Mouse (Mus musculus) hindbrain, embryonic 10.5 days (tissue): ENCODE measurements around the gene Frat1. TPM values are rescaled to one million over a fixed set of nuclear protein-coding genes. Genes with fewer than 3 reads are reported as not detected.

Experiments
- DNase-seq: peaks from one replicate; pipeline ENCODE4 v3.0.0-alpha.2; 2017; ENCODE audit warnings: low spot score
- H3K27ac ChIP-seq: fragments of 300-500 bp; sonication (generic); 2 replicates; pipeline ENCODE4 v1.5.1; 2016; ENCODE audit warnings: mild to moderate bottlenecking, moderate library complexity
- H3K27me3 ChIP-seq: fragments of 300-500 bp; sonication (generic); 2 replicates; pipeline ENCODE4 v1.6.1; 2016; ENCODE audit warnings: mild to moderate bottlenecking; ENCODE audit not compliant: poor library complexity, insufficient read depth, severe bottlenecking
- H3K36me3 ChIP-seq: fragments of 300-500 bp; sonication (generic); 2 replicates; pipeline ENCODE4 v1.6.1; 2016; ENCODE audit warnings: mild to moderate bottlenecking, moderate library complexity
- H3K4me1 ChIP-seq: fragments of 300-500 bp; sonication (generic); replicated peaks from 2 replicates; pipeline ENCODE4 v1.6.1; 2016; ENCODE audit warnings: mild to moderate bottlenecking
- H3K4me3 ChIP-seq: fragments of 300-500 bp; sonication (generic); 2 replicates; pipeline ENCODE4 v1.5.1; 2016; ENCODE audit warnings: mild to moderate bottlenecking, moderate library complexity
- H3K9me3 ChIP-seq: fragments of 300-500 bp; sonication (generic); 2 replicates; pipeline ENCODE4 v1.6.1; 2016; ENCODE audit warnings: mild to moderate bottlenecking, moderate library complexity
- WGBS: fragments of 180-500 bp; shearing (Covaris S2); methylation state at CpG from one replicate; pipeline ENCODE4 v1.1.7; 2016; 5-methylcytosine and 5-hydroxymethylcytosine counted together
- polyA plus RNA-seq: library from polyadenylated mRNA; unstranded; fragments of >200 nt; fragmentation: Nextera tagmentation; extraction: Ambion mirVana; gene quantifications from 2 replicates; pipeline ENCODE4 v1.2.1, GENCODE M21; 2016

Gene Frat1
- polyA plus RNA-seq, 1 experiment from 2014 or later = 13.4 TPM

DNA sequence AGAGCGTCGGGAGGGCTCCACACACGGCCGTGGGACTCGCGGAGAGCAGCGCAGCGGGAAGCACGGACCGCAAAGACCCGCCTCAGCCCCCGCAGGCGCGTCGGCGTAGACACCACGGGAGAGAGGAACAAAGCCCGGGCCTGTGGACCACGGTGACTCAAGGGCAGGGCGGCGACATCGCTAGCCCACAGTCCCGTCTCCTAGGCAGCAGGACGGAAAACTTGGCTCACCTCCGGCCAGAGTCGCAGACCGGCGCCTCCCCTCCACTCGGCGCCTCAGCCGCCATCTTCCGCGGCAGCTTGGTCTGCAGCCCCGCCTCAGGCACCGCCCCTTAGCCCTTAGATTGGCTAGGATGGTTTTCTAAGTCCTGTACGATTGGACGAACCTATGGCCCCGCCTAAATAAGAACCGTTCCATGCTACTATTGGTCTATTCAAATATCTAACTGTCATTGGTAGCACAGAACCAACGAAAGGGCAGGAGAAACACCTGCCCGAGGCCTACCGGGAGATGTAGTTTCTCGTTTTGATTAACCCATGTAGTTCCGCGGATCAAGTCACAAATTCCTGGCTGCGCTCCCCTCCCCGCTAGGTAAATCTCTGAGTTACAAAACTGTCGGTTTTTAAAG lies 27.9 kb upstream of the Frat1 start, which contains the start of gene Arhgap19:
Gene Arhgap19 (minus strand): TSS at position 306 of the 628 bp plus-strand sequence.
- peak within 1 kb of the TSS; percentile 84 for H3K4me3 ChIP-seq

DNA sequence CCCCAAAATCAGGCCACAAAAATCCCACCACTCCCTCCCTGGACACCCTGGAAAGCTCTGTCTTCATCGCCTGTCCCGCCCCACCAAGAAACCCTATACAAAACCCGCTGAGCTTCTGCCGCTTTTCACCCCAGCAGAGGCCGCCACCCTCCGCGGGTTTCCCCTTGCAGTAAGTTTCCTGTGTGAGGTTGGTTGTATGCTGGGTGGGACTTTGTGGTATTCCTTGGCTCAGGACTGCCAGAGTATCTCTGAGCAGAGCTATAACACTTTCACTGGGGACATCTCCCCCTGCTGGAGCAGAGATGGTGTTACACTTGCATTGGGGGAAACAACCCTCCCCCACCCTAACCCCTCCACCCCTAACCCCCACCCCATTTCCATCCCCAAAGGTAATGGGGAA lies 26.4 kb upstream of the Frat1 start:
- H3K4me3 ChIP-seq = no peak overlapping the region
- peaks cover 19% of the 10 kb centered on the region for H3K4me1 ChIP-seq
- DNase-seq = peak; percentile 28
- peaks cover 7% of the 10 kb centered on the region for H3K9me3 ChIP-seq
- 45% methylated on average over 7 of the region's 7 CpGs for WGBS
- H3K36me3 ChIP-seq = no peaks in the 10 kb centered on the region
- no peak overlapping the region for H3K27ac ChIP-seq
- H3K27me3 ChIP-seq = no peaks in the 10 kb centered on the region

More for the DNA sequence above, 27.9 kb upstream of the Frat1 start, which contains the start of gene Arhgap19:
- peak; percentile 90 for DNase-seq
- WGBS = under 1% methylated on average over 48 of the region's 48 CpGs
- peaks cover 19% of the 10 kb centered on the region for H3K4me1 ChIP-seq
- peaks cover 7% of the 10 kb centered on the region for H3K9me3 ChIP-seq
- H3K27ac ChIP-seq = peak within 1 kb of the TSS; percentile 97
- H3K36me3 ChIP-seq = no peaks in the 10 kb centered on the region; the same call in 1 of the 2 replicates
- H3K27me3 ChIP-seq = no peaks in the 10 kb centered on the region

DNA sequence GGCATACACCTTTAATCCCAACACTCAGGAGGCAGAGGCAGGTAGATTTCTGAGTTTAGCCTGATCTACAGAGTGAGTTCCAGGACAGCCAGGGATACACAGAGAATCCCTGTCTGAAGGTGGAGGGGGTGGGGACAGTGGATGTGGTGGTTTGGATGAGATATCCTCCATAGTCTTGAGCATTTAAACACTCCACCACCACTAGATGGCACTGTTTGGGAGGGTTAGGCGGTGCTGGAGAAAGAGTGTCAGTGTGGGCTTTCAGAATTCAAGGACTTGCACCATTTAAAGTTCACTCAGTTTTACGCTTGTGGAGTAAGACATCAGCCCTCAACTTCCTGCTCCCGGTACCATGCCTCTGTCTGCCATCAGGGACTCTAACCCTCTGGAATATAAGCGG lies 23.9 kb upstream of the Frat1 start:
- H3K4me3 ChIP-seq = no peak overlapping the region
- 85% methylated on average over 4 of the region's 4 CpGs for WGBS
- no peaks in the 10 kb centered on the region for H3K27me3 ChIP-seq
- H3K27ac ChIP-seq = no peak overlapping the region
- no peak for DNase-seq
- H3K36me3 ChIP-seq = no peaks in the 10 kb centered on the region
- peaks cover 7% of the 10 kb centered on the region for H3K9me3 ChIP-seq
- peaks cover 11% of the 10 kb centered on the region for H3K4me1 ChIP-seq

DNA sequence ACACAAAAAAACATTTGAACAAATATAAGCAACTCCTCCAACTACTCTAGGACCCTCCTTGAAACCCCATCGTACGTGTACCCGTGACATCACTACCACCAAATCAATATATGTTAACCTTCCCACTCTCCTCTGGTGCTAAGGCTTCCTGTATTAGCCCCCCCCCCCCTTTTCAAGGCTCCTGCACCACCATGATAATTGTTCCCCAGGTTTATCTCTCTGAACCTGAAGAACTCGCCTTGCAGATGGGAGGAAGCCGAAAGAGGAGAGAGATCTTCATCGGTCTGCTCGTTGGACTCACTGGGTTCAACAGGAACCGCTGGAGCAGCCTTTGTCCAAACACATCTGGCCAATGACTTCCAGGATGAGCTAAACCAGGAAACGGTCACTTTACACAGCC lies 22.3 kb upstream of the Frat1 start:
- 0 out of 2 replicates have a peak, but pooled peaks cover 4% of the 10 kb centered on the region for H3K4me1 ChIP-seq
- H3K27ac ChIP-seq = no peak overlapping the region
- no peak for DNase-seq
- H3K9me3 ChIP-seq = peaks cover 7% of the 10 kb centered on the region
- WGBS = 89% methylated on average over 9 of the region's 9 CpGs
- no peak overlapping the region for H3K4me3 ChIP-seq
- no peaks in the 10 kb centered on the region for H3K36me3 ChIP-seq
- H3K27me3 ChIP-seq = no peaks in the 10 kb centered on the region

DNA sequence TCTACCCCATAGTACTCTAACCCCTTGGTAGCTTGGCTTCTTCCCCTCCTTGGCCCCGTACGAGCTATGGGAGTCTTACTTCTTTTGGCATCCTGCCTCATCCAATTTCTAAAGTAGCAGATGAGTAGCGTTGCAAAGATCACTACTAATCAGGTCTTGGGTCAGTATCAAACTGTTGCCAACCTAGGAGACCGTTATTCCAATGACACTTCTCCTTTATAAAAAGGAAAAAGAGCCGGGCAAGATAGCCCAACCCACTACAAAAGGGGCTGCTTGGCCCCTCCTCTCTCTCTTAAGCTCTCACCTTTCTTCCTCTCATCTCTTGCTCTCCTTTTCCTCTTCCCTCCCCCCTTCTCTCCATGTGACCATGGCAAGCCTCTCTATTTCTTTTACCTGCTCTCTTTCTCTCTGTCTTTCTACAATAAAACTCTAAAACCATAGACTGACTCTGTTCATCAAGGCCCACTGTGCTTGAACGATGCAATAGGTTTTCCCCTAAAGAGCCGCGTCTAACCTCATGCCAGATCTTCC lies 21.6 kb upstream of the Frat1 start:
- Histone ChIP-seq H3K4me1 (0 out of 2 replicates have a peak, but pooled peaks cover 4% of the 10 kb centered on the region), H3K4me3 (no peak overlapping the region), H3K27ac (no peak overlapping the region), H3K9me3 (peaks cover 7% of the 10 kb centered on the region), H3K27me3 (no peaks in the 10 kb centered on the region), H3K36me3 (no peaks in the 10 kb centered on the region)
- 81% methylated on average over 8 of the region's 8 CpGs for WGBS
- no peak for DNase-seq

DNA sequence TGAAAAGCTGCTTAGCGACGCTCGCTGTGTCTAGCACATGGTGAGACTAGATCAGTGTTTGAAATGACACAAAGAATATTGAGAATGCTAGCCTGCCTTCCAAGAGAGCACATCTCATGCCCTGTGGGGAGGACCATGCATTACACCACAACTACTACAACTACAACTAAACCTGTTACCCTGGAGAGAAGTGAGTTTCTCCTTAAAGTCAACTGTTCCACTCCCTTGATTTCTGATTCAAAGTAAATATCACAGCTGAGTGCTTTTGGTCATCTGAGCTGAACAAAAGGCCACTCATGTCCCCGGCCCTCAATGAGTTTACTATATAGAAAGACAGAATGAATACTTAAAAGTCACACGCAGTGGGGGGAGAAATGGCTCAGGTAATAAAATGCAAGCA lies 19.7 kb upstream of the Frat1 start:
- Histone ChIP-seq H3K27me3 (no peaks in the 10 kb centered on the region), H3K36me3 (no peaks in the 10 kb centered on the region), H3K4me3 (no peak overlapping the region), H3K4me1 (0 out of 2 replicates have a peak, but pooled peaks cover 4% of the 10 kb centered on the region), H3K9me3 (peaks cover 7% of the 10 kb centered on the region), H3K27ac (no peak overlapping the region)
- 82% methylated on average over 5 of the region's 5 CpGs for WGBS
- DNase-seq = no peak

DNA sequence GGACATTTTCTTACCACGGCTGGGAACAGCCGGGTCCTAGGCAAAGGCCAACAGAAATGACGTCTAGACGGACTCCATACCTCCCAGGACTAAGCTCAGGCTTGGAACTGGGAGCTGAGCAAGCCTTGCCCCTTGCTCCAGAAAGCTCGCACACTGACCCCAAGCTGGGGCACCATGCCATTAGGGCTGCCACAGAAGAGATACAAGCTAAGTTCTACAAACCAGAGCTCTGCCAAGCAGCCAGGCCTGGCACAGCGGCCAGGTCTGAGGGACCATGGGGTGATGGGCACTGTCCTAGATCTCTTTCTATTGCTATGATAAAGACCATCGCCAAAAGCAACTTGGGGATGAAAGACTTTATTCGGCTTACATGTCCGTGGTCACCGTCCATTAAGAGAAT lies 17.2 kb upstream of the Frat1 start:
- Histone ChIP-seq H3K27me3 (no peaks in the 10 kb centered on the region), H3K9me3 (no peaks in the 10 kb centered on the region), H3K27ac (no peak overlapping the region), H3K36me3 (no peaks in the 10 kb centered on the region), H3K4me1 (peaks cover 9% of the 10 kb centered on the region), H3K4me3 (no peak overlapping the region)
- no peak for DNase-seq
- WGBS = 91% methylated on average over 10 of the region's 10 CpGs

DNA sequence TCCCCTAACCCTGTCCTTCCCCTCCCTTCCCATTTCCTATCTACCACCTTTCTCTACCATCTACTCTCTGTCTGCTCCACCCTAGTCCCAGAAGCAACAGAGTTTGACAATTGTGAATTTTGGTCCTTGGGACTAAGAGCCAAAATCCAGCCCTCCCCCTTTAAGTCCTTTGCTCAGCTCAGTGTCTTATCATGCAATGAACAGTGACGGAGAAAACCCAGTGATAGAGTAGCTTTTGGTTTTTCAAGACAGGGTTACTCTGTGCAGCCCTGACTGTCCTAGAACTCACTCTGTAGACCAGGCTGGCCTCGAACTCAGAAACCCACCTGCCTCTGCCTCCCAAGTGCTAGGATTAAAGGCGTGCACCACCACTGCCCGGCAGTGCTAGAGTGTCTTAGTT lies 16.4 kb upstream of the Frat1 start:
- H3K4me3 ChIP-seq = no peak overlapping the region
- H3K27ac ChIP-seq = no peak overlapping the region
- 92% methylated on average over 4 of the region's 4 CpGs for WGBS
- H3K27me3 ChIP-seq = no peaks in the 10 kb centered on the region
- no peak for DNase-seq
- H3K9me3 ChIP-seq = no peaks in the 10 kb centered on the region
- peaks cover 10% of the 10 kb centered on the region for H3K4me1 ChIP-seq
- no peaks in the 10 kb centered on the region for H3K36me3 ChIP-seq

DNA sequence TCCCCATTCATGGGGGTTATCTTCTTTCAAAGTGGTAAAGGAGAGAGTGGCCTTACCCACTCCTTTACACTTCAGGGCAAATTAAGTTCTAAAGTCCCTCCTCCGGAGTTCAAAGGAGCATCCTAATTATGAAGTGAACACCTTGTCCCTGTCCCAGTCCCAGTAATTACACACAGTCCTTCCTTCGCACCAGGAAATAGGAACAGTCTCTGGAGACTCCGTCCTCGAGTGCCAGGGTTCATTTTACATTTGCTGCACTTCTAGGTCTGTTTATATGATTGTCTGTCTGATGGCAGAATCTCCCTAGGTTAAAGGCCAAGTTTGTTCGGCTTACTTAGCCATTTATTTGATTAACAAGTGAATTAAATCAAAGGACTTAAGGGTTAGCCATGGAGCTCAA lies 13.4 kb upstream of the Frat1 start:
- no peak for DNase-seq
- WGBS = 77% methylated on average over 5 of the region's 5 CpGs
- no peak overlapping the region for H3K27ac ChIP-seq

DNA sequence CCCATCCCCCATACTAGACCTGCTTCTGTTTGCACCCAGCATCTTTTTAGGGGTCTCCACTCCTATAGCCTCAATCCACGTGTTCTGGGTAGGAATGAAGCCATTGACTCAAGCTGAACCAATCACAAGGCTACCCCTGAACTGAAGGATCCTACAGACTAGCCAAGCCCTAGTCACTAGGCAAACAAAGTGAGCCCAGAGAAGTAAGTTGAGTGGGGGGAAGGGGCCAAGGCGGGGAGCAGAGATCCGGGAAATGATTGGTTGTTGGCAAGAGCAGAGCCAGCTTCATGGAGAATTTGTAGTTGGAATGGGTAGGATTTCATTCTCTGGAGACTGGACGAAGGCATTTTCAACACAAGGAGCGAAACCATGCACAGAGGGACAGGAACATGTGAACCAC lies 12.9 kb upstream of the Frat1 start:
- 49% methylated on average over 5 of the region's 5 CpGs for WGBS
- H3K27me3 ChIP-seq = peaks cover 3% of the 10 kb centered on the region; the same call in 1 of the 2 replicates
- peak overlapping the region; percentile 62 for H3K27ac ChIP-seq
- no peaks in the 10 kb centered on the region for H3K9me3 ChIP-seq
- no peaks in the 10 kb centered on the region for H3K36me3 ChIP-seq
- no peak for DNase-seq
- peaks cover 19% of the 10 kb centered on the region for H3K4me1 ChIP-seq
- no peak overlapping the region for H3K4me3 ChIP-seq

More for the DNA sequence above, 13.4 kb upstream of the Frat1 start:
- no peak overlapping the region for H3K4me3 ChIP-seq
- peaks cover 16% of the 10 kb centered on the region for H3K4me1 ChIP-seq
- peaks cover 3% of the 10 kb centered on the region; the same call in 1 of the 2 replicates for H3K27me3 ChIP-seq
- no peaks in the 10 kb centered on the region for H3K9me3 ChIP-seq
- no peaks in the 10 kb centered on the region for H3K36me3 ChIP-seq

DNA sequence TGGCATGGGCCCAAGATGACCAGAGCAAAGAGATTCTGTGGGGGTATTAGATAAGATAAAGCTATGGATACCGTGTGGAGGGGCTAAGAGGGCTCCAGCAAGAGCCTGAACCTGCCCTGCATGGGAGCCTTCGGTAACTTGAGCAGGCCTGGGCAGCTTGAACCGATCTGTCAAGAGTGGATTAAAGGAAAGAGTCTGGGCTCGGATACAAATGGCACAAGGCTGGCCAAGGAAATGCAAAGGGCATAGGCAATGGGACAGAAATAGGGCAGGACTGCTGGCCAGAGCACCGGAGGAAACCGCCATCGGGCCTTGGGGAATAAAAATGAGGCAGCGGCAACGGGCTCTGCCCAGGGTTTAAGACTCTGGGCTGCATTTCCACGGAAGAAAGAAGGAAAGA lies 12.4 kb upstream of the Frat1 start:
- WGBS = 50% methylated on average over 10 of the region's 10 CpGs
- Histone ChIP-seq H3K9me3 (no peaks in the 10 kb centered on the region), H3K4me1 (peaks cover 19% of the 10 kb centered on the region), H3K27me3 (peaks cover 3% of the 10 kb centered on the region; the same call in 1 of the 2 replicates), H3K4me3 (no peak overlapping the region), H3K27ac (peak overlapping the region; percentile 62), H3K36me3 (no peaks in the 10 kb centered on the region)
- no peak for DNase-seq

DNA sequence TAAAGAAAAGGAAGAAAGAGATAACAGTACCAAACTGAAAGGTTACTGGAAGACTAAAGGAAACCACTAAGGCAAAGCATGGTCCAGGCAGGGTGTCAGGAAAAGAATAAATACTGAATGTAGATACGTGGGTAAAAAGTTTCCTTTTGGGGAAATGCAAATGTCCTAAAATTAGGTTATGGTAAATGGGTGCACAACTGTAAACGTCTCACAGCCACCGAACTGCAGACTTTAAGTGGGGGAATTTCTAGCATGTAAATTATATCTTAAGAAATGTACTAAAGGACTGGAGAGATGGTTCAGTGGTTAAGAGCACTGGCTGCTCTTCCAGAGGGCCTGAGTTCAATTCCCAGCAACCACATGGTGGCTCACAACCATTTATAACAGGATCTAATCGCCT lies 11.0 kb upstream of the Frat1 start:
- WGBS = 87% methylated on average over 4 of the region's 4 CpGs
- DNase-seq = no peak
- peaks cover 3% of the 10 kb centered on the region; the same call in 1 of the 2 replicates for H3K27me3 ChIP-seq
- H3K9me3 ChIP-seq = no peaks in the 10 kb centered on the region
- no peak overlapping the region for H3K27ac ChIP-seq
- H3K4me1 ChIP-seq = peaks cover 19% of the 10 kb centered on the region
- H3K36me3 ChIP-seq = no peaks in the 10 kb centered on the region
- no peak overlapping the region for H3K4me3 ChIP-seq

DNA sequence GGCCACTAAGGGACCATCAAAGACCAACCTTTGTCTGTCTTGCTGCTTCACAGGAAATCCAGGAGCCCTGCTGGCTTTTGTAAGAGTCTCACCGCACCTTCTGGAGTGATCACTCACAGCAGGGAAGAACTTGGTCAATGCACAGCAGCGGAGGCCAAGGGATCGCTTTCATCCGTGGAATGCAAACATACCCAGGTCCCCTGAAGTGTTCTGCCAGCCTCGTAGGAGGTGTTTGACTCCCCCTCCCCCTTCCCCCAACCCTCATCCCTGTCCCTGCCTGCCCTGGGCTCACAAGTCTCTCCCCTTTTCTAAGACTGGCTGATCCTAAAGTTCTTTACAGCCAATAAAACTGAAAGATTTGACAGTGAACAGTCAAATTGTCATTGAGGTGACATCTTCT lies 8.3 kb upstream of the Frat1 start:
- 6% methylated on average over 5 of the region's 5 CpGs for WGBS

More for the DNA sequence above, 8.3 kb upstream of the Frat1 start:
- Histone ChIP-seq H3K27ac (peak overlapping the region; percentile 51), H3K9me3 (no peaks in the 10 kb centered on the region), H3K4me3 (no peak overlapping the region), H3K4me1 (peaks cover 19% of the 10 kb centered on the region), H3K36me3 (no peaks in the 10 kb centered on the region), H3K27me3 (peaks cover 3% of the 10 kb centered on the region; the same call in 1 of the 2 replicates)
- DNase-seq = no peak
